Mouse (Mus musculus) liver, adult 2 months (tissue): Measurements from ENCODE around the gene Arsa. TPM values are rescaled to one million over a fixed set of nuclear protein-coding genes. Genes with fewer than 3 reads are reported as not detected.
A peak's percentile ranks its signal among the peaks of the same experiment; 100 is the strongest.

Experiments
- DNase-seq: peaks from one replicate; pipeline ENCODE4 v3.0.0-alpha.2; 2011; ENCODE audit warnings: low read depth, low spot score; ENCODE audit errors: extremely low read depth
- H3K27ac ChIP-seq: fragments of 200-500 bp; replicated peaks from 2 replicates; pipeline ENCODE4 v1.5.1; 2012; ENCODE audit warnings: low read depth, mild to moderate bottlenecking, control low read depth, inconsistent platforms, low read length; ENCODE audit not compliant: insufficient read depth
- H3K27me3 ChIP-seq: fragments of 200-500 bp; 2 replicates; pipeline ENCODE4 v1.6.1; 2012; ENCODE audit warnings: mild to moderate bottlenecking, moderate library complexity, low read length, inconsistent platforms; ENCODE audit not compliant: control insufficient read depth, insufficient read depth
- H3K36me3 ChIP-seq: fragments of 200-500 bp; 2 replicates; pipeline ENCODE4 v1.6.1; 2012; ENCODE audit warnings: low read length, inconsistent platforms; ENCODE audit not compliant: control insufficient read depth, insufficient read depth
- H3K4me1 ChIP-seq: fragments of 200-500 bp; 2 replicates; pipeline ENCODE4 v1.6.1; 2011; ENCODE audit warnings: low read length; ENCODE audit not compliant: control insufficient read depth, insufficient read depth
- H3K4me3 ChIP-seq: fragments of 200-500 bp; 2 replicates; pipeline ENCODE4 v1.5.1; 2011; ENCODE audit warnings: low read depth, mild to moderate bottlenecking, control low read depth, low read length, moderate library complexity; ENCODE audit not compliant: insufficient read depth
- H3K79me2 ChIP-seq: fragments of 200-500 bp; 2 replicates; pipeline ENCODE4 v1.6.1; 2012; ENCODE audit warnings: inconsistent platforms, mild to moderate bottlenecking, low read length, moderate library complexity; ENCODE audit not compliant: control insufficient read depth, insufficient read depth
- H3K9ac ChIP-seq: fragments of 200-500 bp; 2 replicates; pipeline ENCODE4 v1.6.1; 2012; ENCODE audit warnings: low read depth, mild to moderate bottlenecking, control low read depth, inconsistent platforms, low read length
- CTCF ChIP-seq: fragments of 200-500 bp; IDR thresholded peaks from 2 replicates; pipeline ENCODE4 v1.5.1; 2011; ENCODE audit warnings: low read depth, low read length, control low read depth
- POLR2A ChIP-seq: fragments of 200-500 bp; IDR thresholded peaks from 2 replicates; pipeline ENCODE4 v1.6.1; 2011; ENCODE audit warnings: low read length, control low read depth; ENCODE audit not compliant: insufficient read depth; ENCODE audit errors: extremely low read depth
- WGBS: fragments of 180-500 bp; shearing (Covaris S2); methylation state at CpG from one replicate; pipeline ENCODE4 v1.1.7; 2018; 5-methylcytosine and 5-hydroxymethylcytosine counted together
- polyA plus RNA-seq: library from polyadenylated mRNA; depleted of rRNA; stranded (reverse); fragments of >200 nt; gene quantifications from 2 replicates; pipeline ENCODE4 v1.2.3, GENCODE M21; 2012
- total RNA-seq: library from RNA; depleted of rRNA; stranded (reverse); fragments of >200 nt; gene quantifications from 2 replicates; pipeline ENCODE4 v1.2.3, GENCODE M21; 2014

Gene Arsa
- total and polyA plus RNA-seq, 2 experiments, result 4.2 to 29.1 TPM

DNA sequence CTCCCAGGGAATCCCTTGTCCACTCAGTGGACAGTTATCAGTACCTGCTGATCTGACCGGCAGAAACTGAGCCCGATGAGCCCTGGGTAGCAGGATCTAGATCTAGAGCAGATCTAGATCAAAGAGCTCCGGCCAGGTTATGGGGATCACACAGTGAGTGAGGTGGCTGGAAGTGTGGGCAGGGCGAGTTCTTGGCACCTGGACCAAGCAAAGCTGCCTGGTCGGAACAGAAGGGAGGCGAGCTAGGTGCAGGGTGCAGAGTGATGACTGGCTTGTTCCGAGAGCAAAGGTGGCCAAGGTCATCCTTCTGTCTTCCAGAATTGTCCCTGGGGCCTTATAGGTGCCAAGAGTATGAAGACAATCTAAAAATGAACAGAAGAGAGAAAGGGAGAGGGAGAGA is 17.4 kb downstream of the Arsa start:
- Histone ChIP-seq H3K9ac (no peak overlapping the region), H3K27ac (no peak overlapping the region), H3K27me3 (peaks cover 8% of the 10 kb centered on the region; the same call in 1 of the 2 replicates), H3K79me2 (no peaks in the 10 kb centered on the region), H3K36me3 (no peaks in the 10 kb centered on the region), H3K4me3 (no peak overlapping the region), H3K4me1 (no peaks in the 10 kb centered on the region)
- no peak for DNase-seq
- WGBS, result 71% methylated on average over 7 of the region's 7 CpGs
- TF ChIP-seq POLR2A (no peak), CTCF (no peak)

DNA sequence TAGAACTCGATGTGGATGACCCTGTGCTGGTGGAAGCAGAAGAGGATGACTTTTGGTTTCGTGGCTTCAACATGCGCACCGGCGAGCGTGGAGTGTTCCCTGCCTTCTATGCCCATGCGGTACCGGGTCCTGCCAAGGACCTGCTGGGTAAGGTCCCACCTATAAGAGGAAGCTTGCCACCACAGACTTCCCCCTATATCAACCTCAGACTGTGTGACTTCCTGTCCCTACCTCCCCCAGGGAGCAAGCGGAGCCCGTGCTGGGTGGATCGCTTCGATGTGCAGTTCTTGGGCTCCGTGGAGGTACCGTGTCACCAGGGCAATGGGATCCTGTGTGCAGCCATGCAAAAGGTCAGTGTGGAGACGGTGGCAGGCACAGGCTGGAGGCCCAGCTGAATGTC is 18.3 kb downstream of the Arsa start:
- H3K27me3 ChIP-seq, result peaks cover 11% of the 10 kb centered on the region; the same call in 1 of the 2 replicates
- no peaks in the 10 kb centered on the region for H3K4me1 ChIP-seq
- H3K79me2 ChIP-seq, result no peaks in the 10 kb centered on the region
- no peaks in the 10 kb centered on the region for H3K36me3 ChIP-seq
- H3K9ac ChIP-seq, result no peak overlapping the region
- H3K27ac ChIP-seq, result no peak overlapping the region
- H3K4me3 ChIP-seq, result no peak overlapping the region
- TF ChIP-seq CTCF (no peak), POLR2A (no peak)
- WGBS, result 75% methylated on average over 15 of the region's 15 CpGs
- no peak for DNase-seq

DNA sequence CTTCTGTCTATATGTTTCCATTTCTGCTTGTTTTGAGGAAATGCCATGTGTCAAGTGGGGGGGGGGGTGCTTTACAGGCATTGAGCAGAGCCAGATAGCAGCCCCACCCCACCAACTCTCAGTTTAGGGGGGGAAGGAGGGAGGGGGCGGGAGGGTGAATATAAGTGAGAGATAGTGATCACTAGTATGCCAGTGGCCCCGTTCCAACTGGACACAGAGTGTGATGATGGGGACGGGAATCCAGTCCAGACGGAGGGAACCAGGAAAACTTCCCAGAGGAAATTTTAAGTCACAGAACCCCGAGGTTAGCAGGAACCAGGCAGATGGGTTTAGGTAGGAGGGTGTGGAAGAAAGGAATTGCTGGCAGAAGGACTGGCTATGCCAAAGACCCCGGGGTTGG is 21.6 kb downstream of the Arsa start:
- no peaks in the 10 kb centered on the region for H3K79me2 ChIP-seq
- H3K4me3 ChIP-seq, result no peak overlapping the region
- no peaks in the 10 kb centered on the region for H3K36me3 ChIP-seq
- WGBS, result 70% methylated on average over 6 of the region's 6 CpGs
- H3K27ac ChIP-seq, result no peak overlapping the region
- no peak overlapping the region for H3K9ac ChIP-seq
- no peak for TF ChIP-seq CTCF
- TF ChIP-seq POLR2A, result no peak
- no peaks in the 10 kb centered on the region for H3K4me1 ChIP-seq
- H3K27me3 ChIP-seq, result peaks cover 11% of the 10 kb centered on the region; the same call in 1 of the 2 replicates
- no peak for DNase-seq

DNA sequence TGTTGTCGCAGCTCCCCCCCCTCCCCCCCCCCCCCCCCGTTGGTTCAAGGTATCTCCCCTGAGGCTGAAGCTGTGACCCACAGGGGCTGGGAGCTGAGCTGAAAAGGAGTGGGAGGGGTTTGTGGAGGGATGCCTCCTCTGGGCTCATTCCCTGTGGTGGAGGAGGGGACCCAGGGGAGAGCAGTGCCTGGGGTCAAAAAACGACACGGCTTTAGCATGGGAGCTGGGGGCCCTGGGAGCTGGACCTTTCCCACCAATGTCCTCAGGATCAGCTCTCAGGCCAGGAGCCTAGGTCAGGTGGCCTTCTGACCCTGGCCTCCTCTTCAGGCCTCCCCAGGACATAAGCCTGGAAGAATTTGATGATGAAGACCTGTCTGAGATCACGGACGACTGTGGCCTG is 22.4 kb downstream of the Arsa start:
- H3K27me3 ChIP-seq, result peaks cover 8% of the 10 kb centered on the region; the same call in 1 of the 2 replicates
- H3K79me2 ChIP-seq, result no peaks in the 10 kb centered on the region
- TF ChIP-seq POLR2A, result no peak
- TF ChIP-seq CTCF, result no peak
- H3K36me3 ChIP-seq, result no peaks in the 10 kb centered on the region
- no peak for DNase-seq
- H3K4me3 ChIP-seq, result no peak overlapping the region
- no peak overlapping the region for H3K27ac ChIP-seq
- WGBS, result 32% methylated on average over 5 of the region's 6 CpGs
- H3K9ac ChIP-seq, result no peak overlapping the region
- no peaks in the 10 kb centered on the region for H3K4me1 ChIP-seq

DNA sequence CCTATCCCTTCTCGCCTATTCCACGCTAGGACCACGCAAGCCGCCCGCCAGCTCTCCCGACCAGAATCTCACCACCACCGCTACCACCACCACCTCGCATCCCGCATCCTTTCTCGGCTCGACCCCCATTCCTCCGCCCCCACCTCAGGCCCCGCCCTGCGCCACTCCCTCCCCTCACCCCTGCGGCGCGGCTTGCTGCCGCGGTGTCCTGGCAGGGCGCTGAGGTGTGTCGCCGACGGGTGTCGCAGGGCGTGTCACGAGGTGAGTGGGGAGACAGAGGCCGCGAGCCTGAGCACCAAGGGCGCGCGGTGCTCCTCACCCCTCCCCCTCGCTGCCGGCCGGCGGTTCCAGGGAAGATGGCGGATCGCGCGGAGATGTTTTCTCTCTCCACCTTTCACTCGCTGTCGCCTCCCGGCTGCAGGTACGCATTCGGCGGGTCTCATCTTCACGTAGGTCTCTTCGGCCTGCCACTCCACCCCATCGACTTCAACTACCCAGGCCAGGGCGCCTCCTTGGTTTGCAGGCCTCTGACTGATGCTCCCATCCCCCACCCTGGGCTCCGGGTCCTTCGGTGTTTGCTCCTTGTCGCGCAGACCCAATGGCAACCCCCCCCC is 23.3 kb downstream of the Arsa start, which contains the start of gene Mapk8ip2:
TSS of gene Mapk8ip2 (plus strand) at position 49 of the 614 bp plus-strand sequence.
- Histone ChIP-seq H3K79me2 (no peaks in the 10 kb centered on the region), H3K4me3 (peak within 1 kb of the TSS; percentile 6; the same call in 1 of the 2 replicates), H3K36me3 (no peaks in the 10 kb centered on the region), H3K27me3 (peaks cover 8% of the 10 kb centered on the region; the same call in 1 of the 2 replicates), H3K9ac (no peak within 1 kb of the TSS), H3K27ac (no peak within 1 kb of the TSS), H3K4me1 (no peaks in the 10 kb centered on the region)
- no peak for TF ChIP-seq CTCF
- no peak for TF ChIP-seq POLR2A
- no peak for DNase-seq
- 2% methylated on average over 47 of the region's 53 CpGs for WGBS
